Mouse (Mus musculus) thymus, postnatal 36 days (tissue): Measurements from ENCODE around the gene Filip1.
A peak's percentile ranks its signal among the peaks of the same experiment; 100 is the strongest.

Experiments
- DNase-seq, 2 experiments: peaks; one replicate each; pipeline ENCODE4 v3.0.0; 2022; ENCODE audit warnings: mixed read lengths in 2 of 2

Gene Filip1

DNA sequence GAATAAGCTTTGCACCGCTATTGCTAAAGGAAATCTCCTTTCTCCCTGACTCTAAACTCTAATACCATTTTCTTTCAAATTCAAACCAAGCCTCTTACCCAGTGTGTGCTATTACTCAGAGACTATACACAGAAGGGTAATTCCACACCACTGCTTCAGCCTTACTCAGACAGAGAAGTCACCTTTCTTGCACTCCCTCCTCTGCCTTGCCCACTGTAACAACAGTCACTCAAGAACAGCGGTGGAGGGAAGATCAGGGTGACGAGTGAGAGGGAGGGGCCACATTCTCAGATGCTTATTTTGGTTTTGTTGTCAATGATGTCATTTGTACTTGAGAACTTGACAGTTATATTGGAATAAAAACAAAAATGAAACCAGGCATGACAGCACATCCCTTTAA is 65.2 kb downstream of the Filip1 start:
- DNase-seq: no peak

DNA sequence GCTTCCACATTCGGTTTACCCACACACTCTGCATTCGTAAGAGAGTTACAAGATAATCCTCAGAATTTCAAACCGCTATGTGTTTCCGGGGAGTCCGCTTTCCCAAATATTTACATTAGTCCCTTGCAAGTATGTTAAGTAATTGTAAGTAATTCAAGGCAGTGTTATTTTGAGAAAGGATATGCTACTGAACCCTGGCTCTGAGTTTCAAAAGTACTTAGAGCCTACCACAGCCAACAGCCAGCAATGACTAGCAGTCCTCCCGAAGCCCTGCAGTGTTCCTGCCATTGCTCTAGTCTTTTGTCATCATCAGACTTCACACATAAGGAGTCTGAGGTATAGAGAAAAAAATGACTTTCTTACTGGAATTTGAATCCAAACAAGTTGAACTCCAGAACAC is 67.8 kb downstream of the Filip1 start:
- DNase-seq: no peak

DNA sequence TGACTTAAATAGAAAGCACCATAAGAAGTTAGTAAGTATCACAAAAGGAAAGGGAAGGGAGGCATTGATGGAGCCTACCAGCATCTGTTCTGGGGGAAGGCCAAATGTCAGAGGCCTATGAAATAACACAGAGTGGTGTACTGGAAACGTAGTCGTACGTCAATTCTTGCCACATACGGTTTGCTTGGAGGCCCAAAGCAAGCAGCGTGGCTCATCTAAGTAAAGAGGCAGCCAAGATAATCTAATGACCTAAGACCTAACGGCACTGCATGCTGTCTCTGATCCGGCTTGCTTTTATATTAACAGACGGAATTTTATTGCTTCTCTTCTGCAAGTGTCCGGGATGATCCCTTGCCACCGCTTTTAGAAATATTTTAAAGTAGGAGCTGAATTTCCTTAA is 68.7 kb downstream of the Filip1 start:
- DNase-seq: no peak

DNA sequence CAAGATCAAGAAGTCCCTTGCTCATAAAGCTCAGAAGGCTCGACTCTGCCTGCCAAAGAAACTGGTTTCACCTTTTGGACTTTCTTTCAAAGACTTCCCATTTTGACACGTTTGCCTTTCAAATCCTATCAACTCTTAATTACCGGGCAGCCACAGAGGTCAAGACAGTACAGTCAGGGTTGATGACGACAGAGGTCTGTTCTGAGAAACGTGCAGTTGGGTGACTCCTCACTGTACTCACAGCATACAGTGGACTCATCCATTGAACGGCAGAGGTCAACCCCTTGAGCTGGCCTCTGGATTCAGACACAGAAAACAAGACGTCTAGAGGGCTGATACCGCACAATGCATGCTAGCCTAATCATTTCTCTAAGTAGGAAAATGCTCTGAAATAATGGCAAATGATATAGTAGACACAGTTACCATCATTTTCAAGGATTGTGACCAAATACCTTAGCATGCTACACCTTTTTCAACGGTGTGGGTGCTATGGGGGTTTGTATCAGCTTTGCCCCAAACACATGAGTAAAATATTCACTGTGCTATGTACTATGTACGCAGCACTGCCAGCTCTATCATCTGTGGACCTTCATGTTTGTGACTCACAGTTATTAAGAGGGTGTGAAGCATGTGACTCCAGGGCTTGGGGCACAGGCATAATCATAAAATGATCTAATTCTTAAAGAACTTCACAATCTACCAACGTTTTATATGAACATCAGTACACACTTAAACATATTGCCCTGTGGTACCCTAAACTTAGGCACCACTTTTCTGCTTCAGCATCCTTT is 74.0 kb downstream of the Filip1 start:
- no peak for DNase-seq

DNA sequence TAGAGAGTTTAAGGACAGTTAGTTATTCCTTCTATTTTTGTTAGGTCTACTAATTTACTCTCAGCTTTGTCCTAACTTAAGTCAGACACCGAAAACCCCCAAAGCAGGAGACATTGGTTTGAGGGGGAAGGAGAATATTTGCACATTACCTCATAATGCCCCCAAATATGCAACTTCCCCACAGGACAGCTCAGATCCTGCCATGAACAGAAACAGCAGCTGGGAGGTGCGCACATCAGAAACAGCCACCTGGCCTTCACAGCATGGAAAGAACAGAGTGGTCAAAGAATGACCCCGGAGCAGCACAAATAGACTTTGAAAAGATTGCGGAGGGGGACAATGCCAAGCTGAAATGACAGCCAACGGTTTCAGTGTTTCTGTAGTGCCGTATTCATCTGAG is 75.1 kb downstream of the Filip1 start:
- no peak for DNase-seq

DNA sequence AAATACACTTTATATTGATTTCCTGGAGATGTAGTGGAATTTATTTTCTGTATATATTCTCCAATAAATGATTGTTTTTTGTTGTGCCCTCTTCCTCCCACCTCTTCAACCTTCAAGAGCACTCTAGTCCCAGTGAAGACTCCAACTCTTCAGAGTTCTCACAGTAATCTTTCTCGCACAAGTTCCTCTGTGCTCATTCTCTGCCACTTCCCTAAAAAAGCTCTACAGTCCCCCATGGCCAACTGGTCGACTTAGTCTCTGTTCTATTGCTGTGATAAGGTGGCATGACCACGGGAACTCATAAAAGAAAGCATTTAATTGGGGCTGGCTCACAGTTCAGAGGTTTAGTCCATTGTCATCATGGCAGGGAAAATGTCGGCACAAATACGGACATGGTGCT is 80.1 kb downstream of the Filip1 start:
- no peak for DNase-seq

DNA sequence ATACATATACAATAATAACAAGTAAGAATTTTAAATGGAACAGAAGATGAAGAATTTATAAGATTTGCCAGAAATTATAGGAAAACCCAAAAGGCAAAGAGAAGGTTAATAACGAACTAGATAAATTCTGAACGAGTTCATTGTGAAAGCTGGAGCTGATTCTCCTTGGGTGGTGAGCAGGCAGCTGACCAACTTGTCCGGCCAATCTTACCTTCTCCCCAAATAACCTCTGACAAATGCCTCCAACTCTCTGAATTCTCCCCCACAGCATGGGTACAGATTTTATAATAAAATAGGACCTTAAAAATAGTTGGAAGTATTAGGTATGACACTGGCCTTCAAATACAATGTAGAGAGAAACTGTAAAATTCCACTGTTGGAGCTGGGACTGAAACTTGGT is 84.6 kb downstream of the Filip1 start:
- DNase-seq: no peak

DNA sequence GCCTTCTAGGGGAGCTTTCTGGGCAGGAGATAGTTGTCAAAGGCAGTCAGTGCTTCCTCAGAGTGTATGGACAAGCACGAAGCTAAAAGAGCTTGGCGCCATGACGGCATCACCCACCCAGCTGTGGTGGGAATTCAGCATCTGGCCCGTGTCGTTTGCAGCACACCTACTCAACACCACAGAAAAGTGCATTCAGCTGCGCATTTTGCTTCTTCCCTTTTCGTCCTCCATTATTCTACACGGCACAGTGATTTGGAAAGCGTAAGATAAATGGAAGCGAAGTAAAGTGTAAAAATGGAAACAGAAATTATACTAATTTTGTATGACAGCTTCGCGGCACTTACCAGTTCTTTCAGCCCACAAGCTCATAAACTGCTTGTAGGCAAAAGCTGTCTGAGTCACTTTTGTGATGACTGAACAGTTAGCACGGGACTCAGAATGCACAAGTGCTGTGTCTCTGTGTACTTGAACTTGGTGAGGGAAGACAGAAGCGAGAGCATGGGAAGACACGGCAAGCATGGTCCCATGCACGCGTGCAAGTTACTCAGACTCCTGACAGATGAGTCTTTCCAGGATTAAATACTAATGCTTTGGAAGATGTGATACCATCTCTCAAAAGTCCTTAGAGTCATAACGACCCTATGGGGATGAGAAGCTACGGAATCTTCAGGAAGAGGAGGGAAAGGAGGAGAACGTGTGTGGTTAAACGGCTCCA is 85.3 kb downstream of the Filip1 start:
- DNase-seq: no peak

DNA sequence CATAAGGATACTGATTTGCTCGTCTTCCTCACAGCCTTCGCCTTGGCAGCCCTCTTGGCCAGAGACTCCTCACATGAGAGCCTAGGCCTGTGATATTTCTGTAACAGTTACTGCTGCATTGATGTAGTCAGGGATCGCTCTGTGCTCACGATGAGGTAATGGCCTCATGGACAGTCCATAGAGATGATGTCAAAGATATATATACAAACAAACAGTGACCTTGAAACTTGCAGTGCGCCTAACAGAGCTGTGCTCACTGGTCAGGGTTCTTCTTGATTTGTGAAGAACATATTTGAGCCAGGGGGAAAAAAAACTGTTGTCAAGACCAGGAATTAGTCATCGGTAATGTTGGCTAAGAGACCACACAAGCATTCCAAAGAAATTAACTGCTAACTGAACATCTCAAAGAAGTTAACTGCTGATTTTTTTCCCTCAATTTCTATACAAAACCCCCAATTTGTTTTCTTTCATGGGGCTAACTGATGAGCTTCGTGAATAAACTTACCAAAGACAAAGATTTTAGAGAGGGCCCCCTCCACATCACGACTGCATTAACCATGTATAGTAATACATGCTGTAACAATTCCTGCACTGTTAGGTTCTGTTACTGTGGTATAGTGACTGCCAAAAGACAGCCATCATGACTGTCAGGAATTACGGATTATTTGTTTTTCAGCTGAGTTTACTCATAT is 86.0 kb downstream of the Filip1 start:
- DNase-seq: no peak

DNA sequence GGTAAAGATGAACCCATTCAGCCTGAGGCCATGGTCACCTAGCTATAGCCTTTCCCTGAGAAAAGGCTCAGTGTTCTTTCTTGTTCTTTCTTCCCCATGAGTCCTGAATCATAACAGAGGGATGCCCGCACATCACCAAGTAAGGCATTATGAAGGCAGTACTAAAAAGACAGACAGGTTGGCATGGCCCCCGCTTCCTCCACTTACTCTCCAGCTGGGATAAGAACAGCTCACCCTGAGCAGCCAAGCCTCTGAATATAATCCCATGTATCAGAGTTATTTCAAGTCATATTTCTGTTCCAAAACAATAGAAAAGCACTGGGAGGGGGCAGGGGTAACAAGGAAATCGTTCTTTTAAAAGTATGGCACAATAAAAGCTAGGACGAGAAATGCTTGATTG is 86.7 kb downstream of the Filip1 start:
- DNase-seq: no peak

DNA sequence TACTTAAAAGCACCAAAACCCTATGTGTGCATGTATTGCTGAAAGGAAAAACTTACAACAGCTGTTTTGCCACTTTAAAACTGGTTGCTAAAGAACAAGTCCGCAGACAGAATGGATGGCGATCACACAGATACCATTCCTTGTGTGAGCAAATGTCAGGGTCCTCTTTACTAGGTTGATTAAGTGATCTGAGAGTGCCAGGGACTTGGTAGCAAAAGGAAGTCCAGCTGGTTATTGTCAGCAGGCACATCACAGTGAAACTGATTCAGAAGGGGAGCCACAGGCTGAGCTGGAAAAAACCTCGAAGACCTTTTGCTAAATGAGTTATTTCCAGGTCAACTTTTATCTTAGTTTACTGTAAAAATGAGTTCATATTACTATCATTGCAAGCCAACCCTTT is 89.4 kb downstream of the Filip1 start:
- DNase-seq: no peak

DNA sequence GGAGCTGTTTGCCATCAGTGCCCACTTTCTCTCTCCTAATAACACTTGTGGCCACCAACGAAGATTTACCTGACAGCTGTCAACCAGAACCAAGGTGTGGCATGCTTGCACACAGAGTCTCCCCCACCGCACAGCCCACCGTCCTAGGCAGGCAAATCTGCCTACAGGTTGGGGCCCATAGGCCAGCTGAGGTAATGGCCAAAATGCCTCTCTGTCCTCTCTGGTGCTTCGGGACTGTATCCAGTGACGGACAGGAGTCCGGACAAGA is 90.2 kb downstream of the Filip1 start:
- DNase-seq: no peak

DNA sequence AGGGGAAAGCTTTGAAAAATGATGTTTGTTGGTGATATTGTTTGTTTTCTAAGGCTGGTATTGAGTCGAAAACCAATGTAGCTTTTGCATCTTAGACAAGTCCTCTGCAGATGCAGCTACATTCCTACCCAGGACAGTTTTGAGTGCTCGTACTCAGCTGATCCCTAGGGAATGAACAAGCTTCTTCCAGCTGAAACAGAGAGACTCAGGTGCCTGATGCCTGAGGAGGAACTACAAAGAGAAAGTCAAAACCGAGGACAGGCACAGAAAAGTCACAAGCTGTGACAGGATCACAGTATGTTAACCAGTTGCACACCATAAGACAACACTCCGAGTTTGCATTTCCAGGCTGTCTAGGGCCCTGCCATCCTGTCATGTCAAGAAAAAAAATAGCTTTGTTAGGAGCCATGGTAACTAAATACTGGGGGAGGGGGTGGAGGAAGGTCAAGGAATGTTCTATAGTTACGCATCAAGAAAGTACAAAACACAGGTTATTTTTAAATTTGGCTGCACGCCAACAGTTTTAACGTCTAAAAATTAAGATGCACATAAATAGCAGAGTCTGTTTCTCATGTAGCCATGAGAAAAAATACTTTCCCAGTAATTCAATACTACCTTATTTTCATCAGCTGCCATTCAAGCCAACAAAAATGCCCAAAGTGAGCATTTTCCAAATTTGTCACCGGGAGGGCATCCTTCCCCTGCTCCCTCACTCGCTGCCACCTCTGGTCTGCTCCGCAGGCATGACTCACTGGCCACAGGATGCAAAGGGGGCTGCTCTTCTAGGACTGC is 90.8 kb downstream of the Filip1 start:
- DNase-seq: no peak

DNA sequence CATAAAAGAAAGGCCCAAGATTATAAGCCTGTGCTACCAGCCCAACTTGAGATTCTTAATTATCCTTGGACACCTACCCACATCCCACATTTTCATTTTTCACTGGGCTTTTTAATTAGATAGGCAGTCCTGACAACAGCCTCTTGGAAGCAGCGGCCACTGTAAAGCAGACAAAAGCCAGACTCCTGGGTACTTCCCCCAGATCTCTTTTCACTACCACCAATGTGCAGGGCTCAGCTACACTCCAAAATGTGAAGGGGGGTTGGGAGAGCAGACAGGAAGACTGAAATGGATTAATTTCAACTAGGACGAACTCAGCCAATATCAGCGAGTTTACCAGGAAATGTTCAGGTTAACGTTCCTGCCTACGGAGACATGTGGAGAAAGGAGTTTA is 92.1 kb downstream of the Filip1 start:
- DNase-seq: no peak

DNA sequence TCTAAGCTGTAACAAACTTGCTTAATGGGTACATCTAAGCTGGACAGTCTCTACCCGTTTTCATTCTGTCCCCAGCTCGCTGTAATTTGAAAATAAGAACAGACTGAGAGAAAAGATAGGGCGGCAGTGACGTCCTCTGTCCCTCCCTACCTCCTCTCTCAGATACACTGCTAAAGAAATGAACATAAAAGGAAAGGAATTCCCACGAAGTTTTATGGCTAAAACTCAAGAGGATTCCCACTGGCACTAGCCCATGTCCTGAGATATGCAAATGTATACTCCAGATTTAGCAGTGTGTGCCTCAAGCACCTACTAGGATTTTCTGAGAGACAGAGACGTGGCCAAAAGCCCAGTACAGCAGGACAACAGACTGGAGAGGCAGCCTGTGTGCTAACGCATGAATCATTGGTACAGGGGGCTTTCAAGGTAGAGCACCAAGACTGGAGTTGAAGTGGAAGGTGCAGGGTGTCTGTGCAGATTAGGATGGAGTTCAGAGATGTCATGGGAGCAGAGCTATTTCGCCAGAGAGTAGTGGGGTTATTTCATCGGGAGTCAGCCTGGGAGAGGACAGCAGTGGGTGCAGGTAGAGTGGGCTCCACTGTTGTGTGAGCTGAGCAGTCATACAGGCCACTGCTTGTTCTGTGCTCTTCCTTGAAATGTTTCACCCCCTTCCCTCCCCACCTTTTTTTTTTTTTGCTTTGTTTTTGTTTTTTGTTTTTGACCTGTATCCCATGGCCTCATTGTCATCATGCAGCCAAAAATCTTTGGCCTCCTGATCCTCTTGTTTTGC is 92.7 kb downstream of the Filip1 start:
- DNase-seq: no peak

DNA sequence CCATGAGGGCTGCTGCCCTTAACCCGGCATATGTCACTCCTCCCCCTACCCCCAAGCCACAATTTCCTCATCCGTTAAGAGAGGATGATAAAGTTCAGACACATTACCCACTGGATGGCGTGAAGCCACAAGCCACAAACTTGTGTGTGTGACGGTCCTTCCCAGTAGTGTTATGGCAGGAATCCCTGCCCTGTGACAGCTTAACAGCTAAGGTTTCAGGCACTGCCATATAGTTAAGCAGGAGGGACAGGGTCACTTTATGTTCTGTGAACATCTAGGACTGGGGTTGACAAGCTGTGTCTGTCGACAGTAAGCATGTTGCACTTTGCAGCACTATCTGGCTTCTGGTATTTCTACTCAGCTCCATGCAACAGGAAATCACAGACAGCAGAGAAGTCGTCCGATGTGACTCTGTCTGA is 93.3 kb downstream of the Filip1 start:
- DNase-seq: peak; percentile 21 to 23

DNA sequence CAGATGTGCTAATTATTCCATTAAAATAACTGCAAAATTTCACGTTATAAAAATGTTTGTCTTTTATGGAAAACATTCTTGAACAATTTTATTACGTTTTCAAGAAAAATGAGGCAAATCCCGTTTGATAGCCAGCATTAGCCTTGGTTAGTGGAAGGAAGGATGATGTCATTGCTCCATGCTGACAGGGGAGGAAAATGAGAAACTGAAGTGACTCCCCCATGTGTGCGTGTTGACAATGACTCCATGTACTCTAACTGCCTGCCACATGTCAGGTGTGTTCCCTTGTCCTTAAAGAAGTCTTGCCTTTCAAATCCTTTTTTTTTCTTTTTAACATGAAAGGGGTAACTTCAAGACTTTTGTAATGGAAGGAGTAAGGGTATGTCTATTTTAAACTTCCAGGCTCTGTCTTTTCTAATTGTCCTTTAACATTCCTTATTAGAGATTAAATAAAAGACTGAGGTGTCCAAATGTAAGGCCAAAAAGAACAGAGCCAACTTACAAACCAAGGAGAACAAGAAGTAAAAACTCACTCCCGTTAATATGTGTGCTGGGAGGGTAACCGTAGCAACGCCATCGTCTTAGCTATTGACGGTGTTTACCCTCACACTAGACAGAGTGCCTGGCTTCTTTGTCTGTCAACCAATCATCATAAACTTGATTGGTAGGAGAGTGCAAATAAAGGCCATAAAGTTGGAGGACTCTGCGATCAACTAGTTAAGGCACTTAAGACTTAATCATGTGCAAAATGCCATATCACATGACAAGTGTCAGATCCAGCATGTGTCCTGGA is 94.1 kb downstream of the Filip1 start:
- DNase-seq: no peak

DNA sequence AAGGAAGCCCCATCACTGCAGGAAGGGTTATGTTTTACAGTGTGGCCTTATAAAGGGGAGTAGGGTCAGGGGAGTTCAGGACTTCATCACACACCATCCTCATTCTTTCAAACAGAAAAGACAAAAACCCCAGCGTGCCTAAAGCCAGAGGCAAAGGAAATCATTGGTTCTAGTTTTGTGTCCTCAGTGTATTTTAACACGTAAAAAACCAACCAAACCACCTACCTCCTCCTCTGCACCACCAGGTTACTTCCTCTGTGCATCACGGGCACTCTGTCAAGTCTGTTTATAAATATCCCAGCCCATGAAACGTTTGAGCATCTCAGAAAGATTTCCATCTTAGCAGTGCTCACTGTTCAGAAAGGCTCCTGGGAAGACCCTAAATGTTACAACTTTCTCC is 98.4 kb downstream of the Filip1 start:
- no peak for DNase-seq

DNA sequence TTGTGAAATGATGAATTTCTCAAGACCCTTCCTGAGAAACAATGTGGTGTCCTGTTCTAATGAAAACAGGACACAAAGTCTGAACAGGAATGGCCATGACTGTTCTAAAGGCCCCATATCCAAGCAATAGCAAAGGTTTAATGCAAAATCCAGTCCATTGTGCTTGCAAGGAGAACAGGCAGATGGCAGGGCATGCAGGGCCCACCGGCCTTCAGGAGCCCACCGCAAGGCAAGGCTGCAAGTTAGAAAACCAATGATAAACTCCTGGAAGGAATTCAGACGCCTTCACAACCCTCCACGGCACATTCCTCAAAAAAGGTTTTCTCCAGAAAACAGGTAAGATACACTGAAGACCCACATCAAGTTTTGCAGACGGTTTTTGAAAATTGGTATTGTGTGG is 99.7 kb downstream of the Filip1 start:
- DNase-seq: no peak

DNA sequence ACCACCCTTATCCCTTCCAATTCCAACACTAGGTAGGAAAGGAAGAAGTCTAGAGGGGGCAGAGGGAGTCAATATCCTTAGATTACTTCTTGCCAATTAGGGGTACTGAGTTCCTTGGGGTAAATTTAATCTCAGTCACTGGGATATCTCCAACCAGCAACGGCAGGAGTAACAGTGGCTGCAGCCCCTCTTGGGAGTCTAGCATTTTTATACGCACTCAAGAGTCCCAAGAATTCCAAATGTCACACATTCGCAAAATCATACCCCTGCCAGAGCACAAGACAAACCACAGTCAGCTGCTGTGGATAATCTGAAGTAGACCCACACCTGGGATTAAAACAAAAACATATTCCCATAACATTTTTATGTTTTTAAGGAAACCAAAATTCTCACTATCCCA is 102.5 kb downstream of the Filip1 start:
- no peak for DNase-seq

DNA sequence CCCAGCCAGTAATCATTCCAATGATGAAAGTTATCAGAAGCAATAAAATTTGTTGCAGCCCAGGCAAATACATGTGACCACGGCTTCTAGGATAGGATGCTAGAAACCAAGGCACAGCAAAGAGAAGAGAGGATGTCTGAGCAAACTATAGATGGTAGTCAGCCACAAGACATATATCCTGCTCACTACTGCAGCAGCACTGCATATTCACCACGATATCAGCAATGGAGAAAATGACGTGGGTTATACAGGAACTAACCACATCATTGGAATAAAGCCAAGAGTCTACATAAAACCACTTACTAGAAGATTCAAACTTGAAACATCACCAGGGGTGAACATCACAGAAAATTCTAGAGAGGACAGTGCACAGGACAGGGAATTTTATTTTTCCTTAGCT is 113.8 kb downstream of the Filip1 start:
- DNase-seq: no peak

DNA sequence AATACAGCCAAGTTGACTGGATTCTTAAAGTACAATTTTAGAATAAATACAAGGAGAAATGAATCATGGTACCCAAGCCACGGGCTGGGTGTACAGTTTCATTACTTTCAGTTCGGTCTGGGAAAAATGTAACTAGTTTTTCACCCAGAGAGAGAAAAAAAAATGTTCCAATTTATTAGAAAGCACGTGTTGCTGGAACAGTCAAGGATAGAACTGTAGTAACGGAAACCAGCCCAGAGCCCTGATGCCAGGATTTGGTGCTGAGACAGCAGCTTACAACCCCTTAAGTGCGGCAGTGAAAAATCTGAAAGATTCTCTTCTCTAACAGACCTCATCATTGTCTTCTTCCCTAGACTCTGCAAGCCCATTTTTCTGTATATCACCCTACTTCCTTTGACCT is 118.0 kb downstream of the Filip1 start:
- DNase-seq: no peak
